6 mouse cellular contexts compared by ENCODE assay signal in the genomic region with DNA sequence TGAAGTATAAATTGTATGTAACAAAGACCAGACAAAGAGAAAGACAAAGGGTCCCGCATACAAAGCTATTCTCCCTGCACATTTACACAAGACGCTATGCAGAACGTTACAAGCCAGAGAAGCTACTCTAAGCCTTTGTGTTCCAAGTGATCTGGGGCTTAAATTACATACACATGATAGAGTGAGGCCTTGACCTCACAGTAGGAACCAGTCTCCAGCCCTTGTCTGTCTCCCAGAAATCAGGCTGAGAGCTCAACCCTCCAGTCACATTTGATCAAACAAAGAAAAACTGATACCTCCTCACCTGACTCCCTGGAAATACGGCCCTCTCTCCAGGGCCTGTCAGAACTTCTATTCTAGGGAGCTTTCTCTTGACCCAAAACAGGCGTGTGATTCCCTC.
A peak's percentile ranks its signal among the peaks of the same experiment; 100 is the strongest.
DNase-seq lines count a peak whose midpoint lies in the region.
"Not testable (repeated sequence)": the region's sequence is repeated elsewhere in the genome, so short reads cannot be mapped to it uniquely, and the experiment has no call there.

No protein-coding gene starts in this region.

- DNase-seq in ES-CJ7 (ENCODE audit: low read depth, low spot score), result peak; percentile 61
- peak; percentile 86 for DNase-seq in R1 (ENCODE audit: low read depth, low spot score)
- DNase-seq in ZHBTc4 (ENCODE audit: low read depth, low spot score), result peak; percentile 76
- peak; percentile 63 for DNase-seq in heart, adult 11 months
- peak; percentile 35 for DNase-seq in retina, embryonic 14.5 days (ENCODE audit: low spot score)

- H3K27ac ChIP-seq in brown adipose tissue, adult 24 weeks (replicated peaks; ENCODE audit: low read depth, low read length), result peak overlapping the region; percentile 90; the same call in 1 of the 2 replicates

- H3K4me3 ChIP-seq in brown adipose tissue, adult 24 weeks (ENCODE audit: insufficient read depth, low read depth, low read length), result not testable (repeated sequence)

- H3K4me1 ChIP-seq in brown adipose tissue, adult 24 weeks (ENCODE audit: control insufficient read depth, insufficient read depth, insufficient read length, low read length), result not testable (repeated sequence)

Comparison
In these comparisons a context has a peak if more than half of its experiments do, and no peak if none do; other contexts are left out.
1. DNase-seq: peak in every context shown above with its lines; median percentile 86 in R1; 76 in ZHBTc4; 63 in heart, adult 11 months; 61 in ES-CJ7; 35 in retina, embryonic 14.5 days.